Mouse (Mus musculus) lung, postnatal 0 days (tissue): ENCODE data around the gene Ubox5. TPM values are rescaled to one million over a fixed set of nuclear protein-coding genes. Genes with fewer than 3 reads are reported as not detected.

Experiments
- ATAC-seq: fragments of 200-750 bp; cut with Nextera tagmentation; 2 replicates; pipeline ENCODE4 v1.8.0; 2017; ENCODE audit warnings: moderate library complexity
- DNase-seq: peaks from one replicate; pipeline ENCODE4 v3.0.0-alpha.2; 2016; ENCODE audit warnings: low spot score
- H3K27ac ChIP-seq: fragments of 300-500 bp; sonication (generic); 2 replicates; pipeline ENCODE4 v1.5.1; 2014; ENCODE audit warnings: antibody characterized with exemption, mild to moderate bottlenecking, low read length, mixed read lengths
- H3K27me3 ChIP-seq: fragments of 300-500 bp; sonication (generic); replicated peaks from 2 replicates; pipeline ENCODE4 v1.6.1; 2014; ENCODE audit warnings: low read length, mixed read lengths; ENCODE audit not compliant: insufficient read depth
- H3K36me3 ChIP-seq: fragments of 300-500 bp; sonication (generic); 2 replicates; pipeline ENCODE4 v1.6.1; 2014; ENCODE audit warnings: low read length, mixed read lengths; ENCODE audit not compliant: insufficient read depth
- H3K4me1 ChIP-seq: fragments of 300-500 bp; sonication (generic); 2 replicates; pipeline ENCODE4 v1.6.1; 2014; ENCODE audit warnings: antibody characterized with exemption, low read depth, low read length, mixed read lengths; ENCODE audit not compliant: insufficient read depth
- H3K4me2 ChIP-seq: fragments of 300-500 bp; sonication (generic); replicated peaks from 2 replicates; pipeline ENCODE4 v1.6.1; 2014; ENCODE audit warnings: low read depth, mild to moderate bottlenecking, low read length, moderate library complexity, mixed read lengths
- H3K4me3 ChIP-seq: fragments of 300-500 bp; sonication (generic); 2 replicates; pipeline ENCODE4 v1.5.1; 2014; ENCODE audit warnings: low read depth, low read length
- H3K9ac ChIP-seq: fragments of 300-500 bp; sonication (generic); replicated peaks from 2 replicates; pipeline ENCODE4 v1.6.1; 2014; ENCODE audit warnings: low read depth, mild to moderate bottlenecking
- H3K9me3 ChIP-seq: fragments of 300-500 bp; sonication (generic); 2 replicates; pipeline ENCODE4 v1.6.1; 2016; ENCODE audit warnings: low read length, mixed read lengths
- CTCF ChIP-seq: IDR thresholded peaks from 2 replicates; pipeline ENCODE4 v1.5.1; 2016; ENCODE audit warnings: antibody characterized with exemption, mild to moderate bottlenecking
- EP300 ChIP-seq: IDR thresholded peaks from 2 replicates; pipeline ENCODE4 v1.6.1; 2016; ENCODE audit warnings: antibody characterized with exemption, mild to moderate bottlenecking, control low read depth
- WGBS: fragments of 180-500 bp; shearing (Covaris S2); extraction: QIAGEN DNeasy Blood & Tissue Kit; methylation state at CpG from one replicate; pipeline ENCODE4 v1.1.7; 2014; 5-methylcytosine and 5-hydroxymethylcytosine counted together
- polyA plus RNA-seq: library from polyadenylated mRNA; unstranded; fragments of >200 nt; fragmentation: Nextera tagmentation; extraction: Ambion mirVana; gene quantifications from 2 replicates; pipeline ENCODE4 v1.2.1, GENCODE M21; 2015

Ubox5 gene
- polyA plus RNA-seq, 1 experiment from 2014 or later: 4.4 TPM

DNA sequence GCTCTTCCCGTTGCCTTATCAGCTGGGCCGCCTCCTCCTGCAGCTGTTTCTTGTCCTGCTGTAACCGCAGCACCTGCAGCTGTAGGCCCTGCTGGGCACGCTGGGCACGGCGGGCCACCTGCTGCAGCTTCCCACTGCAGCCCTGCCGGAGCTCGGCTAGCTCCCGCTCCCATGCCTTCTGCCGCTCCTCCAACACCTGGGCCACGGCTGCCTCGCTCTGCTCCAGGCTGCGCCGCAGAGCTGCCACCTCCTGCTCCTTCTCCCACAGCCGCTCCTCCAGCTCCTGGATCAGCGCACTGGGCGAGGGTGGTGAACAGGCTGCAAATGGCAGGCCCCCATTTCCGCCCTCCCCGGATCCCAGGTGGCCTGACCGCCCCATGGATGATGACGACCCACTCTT, 6.0 kb upstream of the Ubox5 start:
- Histone ChIP-seq H3K27ac (no peak overlapping the region), H3K27me3 (peaks cover 17% of the 10 kb centered on the region), H3K36me3 (no peaks in the 10 kb centered on the region), H3K4me1 (peaks cover 13% of the 10 kb centered on the region; the same call in 1 of the 2 replicates), H3K9me3 (no peaks in the 10 kb centered on the region), H3K4me2 (peak overlapping the region; percentile 72), H3K9ac (no peak overlapping the region), H3K4me3 (no peak overlapping the region; the same call in 1 of the 2 replicates)
- TF ChIP-seq EP300: no peak
- no peak for TF ChIP-seq CTCF
- DNase-seq (no peak), ATAC-seq (peak; percentile 26)
- 28% methylated on average over 21 of the region's 21 CpGs for WGBS

DNA sequence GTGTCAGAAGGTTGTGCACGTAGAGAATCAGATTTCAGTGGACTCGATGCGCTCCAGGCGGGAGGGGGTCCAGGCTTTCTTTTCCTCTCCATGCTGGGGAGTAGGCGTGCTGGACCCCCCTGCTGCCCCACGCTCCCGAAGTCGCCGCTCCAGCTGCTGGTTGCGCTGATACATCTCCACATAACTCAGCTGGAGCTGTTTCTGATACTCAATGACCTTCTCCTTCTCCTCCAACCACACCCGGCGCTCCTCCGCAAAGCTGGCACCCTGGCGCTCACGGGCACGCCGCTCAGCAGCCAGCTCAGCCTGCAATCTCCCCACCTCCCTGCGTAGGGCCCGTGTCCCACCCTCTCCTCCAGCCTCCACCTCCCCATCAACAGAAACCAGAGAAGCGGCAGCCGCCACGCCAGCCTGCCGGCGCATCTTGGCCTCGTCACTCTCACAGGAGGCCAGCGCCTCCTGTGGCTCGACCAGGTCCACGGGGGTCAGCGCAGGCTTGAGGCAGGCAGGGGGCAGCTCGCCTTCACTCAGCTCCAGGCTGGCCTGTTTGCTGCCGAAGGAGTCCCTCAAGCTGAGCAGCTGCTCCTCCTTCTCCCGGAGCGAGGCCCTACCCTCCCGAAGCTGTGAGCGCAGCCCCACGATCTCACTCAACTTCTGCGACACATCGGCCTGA, 5.0 kb upstream of the Ubox5 start:
- Histone ChIP-seq H3K36me3 (no peaks in the 10 kb centered on the region), H3K4me3 (peak overlapping the region; percentile 33), H3K9ac (peak overlapping the region; percentile 32; the same call in 1 of the 2 replicates), H3K4me2 (peak overlapping the region; percentile 72), H3K27me3 (peaks cover 17% of the 10 kb centered on the region), H3K27ac (no peak overlapping the region), H3K4me1 (peaks cover 13% of the 10 kb centered on the region), H3K9me3 (no peaks in the 10 kb centered on the region)
- 5% methylated on average over 34 of the region's 38 CpGs for WGBS
- peak; percentile 55 for DNase-seq
- peak; percentile 66 for TF ChIP-seq CTCF
- no peak for TF ChIP-seq EP300
- peak; percentile 69 for ATAC-seq

DNA sequence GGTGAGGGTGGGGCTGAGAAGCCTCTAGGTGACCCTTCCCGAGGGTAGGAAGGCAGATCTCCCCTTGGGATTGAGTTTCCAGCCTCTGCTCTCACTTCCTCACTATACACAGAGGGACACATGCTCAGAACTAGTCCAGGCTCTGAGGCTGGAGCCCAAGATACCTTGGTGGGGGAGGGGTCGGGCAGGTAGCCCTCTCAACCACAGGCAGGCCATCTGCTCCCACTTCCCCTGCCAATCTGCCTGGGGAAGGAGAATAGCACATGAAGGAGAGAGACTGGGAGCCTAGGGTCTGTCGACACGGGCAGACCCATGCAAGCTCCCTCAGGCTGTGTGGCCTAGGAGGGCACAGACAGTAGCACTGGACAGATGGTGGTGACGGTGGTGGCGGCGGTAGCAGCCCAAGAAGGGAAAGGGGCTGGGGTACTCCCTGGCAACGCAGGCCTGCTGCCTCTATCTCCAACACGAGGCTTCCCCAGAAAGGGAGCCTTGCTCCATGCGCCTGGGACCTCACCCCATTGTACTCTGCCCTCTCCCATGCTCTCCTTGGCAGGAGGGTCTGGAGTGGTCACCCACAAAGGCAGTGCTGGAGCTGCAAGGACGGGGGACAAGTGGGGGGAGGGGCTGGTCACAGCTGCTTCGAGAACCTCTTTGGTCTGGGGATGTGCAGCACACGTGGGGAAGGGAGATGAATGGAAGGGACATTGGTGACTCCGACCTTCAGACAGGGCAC, 4.3 kb upstream of the Ubox5 start:
- Histone ChIP-seq H3K27ac (no peak overlapping the region), H3K27me3 (peaks cover 17% of the 10 kb centered on the region), H3K4me3 (peak overlapping the region; percentile 33), H3K36me3 (no peaks in the 10 kb centered on the region), H3K4me2 (peak overlapping the region; percentile 72), H3K9ac (no peak overlapping the region), H3K4me1 (peaks cover 13% of the 10 kb centered on the region), H3K9me3 (no peaks in the 10 kb centered on the region)
- ATAC-seq (no peak), DNase-seq (no peak)
- 30% methylated on average over 14 of the region's 14 CpGs for WGBS
- TF ChIP-seq CTCF: no peak

DNA sequence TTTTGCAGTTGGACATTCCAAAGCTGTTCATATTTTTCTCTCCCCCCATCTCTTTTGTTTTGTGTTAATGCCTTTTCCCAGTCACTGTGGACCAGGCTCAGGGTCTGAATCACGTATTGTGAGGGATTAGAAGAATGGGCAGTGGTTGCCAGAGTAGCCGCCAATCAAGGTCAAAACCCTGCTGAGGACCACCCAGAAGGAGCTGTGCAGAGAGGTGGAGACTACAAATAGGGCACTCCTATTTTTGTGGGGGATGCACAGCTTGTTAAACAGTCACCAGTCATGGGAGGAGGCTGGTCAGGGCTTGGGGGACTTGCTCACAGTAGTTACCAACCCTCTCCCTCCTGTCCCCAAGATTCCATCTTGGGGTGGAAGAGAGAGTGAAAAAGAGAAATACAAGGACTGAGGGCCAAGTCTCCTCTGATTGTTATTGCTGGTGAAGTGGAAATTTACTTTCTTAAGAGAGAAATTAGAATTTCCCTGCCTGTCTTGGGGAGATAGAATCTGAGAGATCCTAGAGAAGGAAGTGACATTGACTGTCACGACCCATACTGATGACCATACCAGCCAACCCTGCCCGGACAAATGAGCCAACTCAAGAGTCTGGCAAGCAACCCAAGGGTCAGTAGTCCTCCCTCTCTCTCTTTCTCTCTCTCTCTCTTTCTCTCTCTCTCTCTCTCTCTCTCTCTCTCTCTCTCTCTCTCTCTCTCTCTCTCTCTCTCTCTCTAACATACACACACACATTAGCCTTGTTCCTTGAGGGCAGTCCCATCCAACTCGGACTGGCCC, 3.2 kb upstream of the Ubox5 start:
- Histone ChIP-seq H3K27ac (no peak overlapping the region), H3K9me3 (no peaks in the 10 kb centered on the region), H3K27me3 (peaks cover 17% of the 10 kb centered on the region), H3K4me1 (peaks cover 13% of the 10 kb centered on the region), H3K9ac (no peak overlapping the region), H3K4me2 (no peak overlapping the region), H3K4me3 (no peak overlapping the region), H3K36me3 (no peaks in the 10 kb centered on the region)
- TF ChIP-seq CTCF: no peak
- TF ChIP-seq EP300: no peak
- 51% methylated on average over 5 of the region's 5 CpGs for WGBS
- DNase-seq (no peak), ATAC-seq (no peak)

DNA sequence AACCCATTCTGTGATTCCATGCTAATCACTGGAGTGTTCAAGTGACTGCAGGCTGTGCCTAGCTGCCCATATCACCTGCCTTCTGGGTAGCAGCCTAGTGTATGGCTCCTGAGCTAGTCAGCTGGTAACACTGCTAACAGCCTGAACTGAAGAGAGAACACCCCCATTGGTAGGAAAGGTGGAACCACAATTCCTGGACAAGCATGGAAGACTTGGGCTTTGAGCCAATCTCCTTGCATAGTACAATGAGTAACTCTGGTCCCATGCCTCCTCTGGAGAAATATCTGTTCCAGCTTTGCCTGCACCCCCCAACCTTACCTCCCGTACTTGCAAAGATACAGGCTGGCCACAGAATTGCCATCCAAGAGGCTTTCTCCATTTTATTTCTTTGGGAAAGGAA, 2.6 kb upstream of the Ubox5 start:
- ATAC-seq: no peak
- H3K27me3 ChIP-seq: peaks cover 17% of the 10 kb centered on the region
- no peak overlapping the region for H3K27ac ChIP-seq

More for the DNA sequence above, 2.6 kb upstream of the Ubox5 start:
- Histone ChIP-seq H3K36me3 (no peaks in the 10 kb centered on the region), H3K4me1 (peaks cover 13% of the 10 kb centered on the region), H3K9ac (no peak overlapping the region), H3K4me2 (no peak overlapping the region), H3K9me3 (no peaks in the 10 kb centered on the region), H3K4me3 (no peak overlapping the region)
- 96% methylated on average over 1 of the region's 1 CpGs for WGBS
- no peak for DNase-seq
- TF ChIP-seq EP300 (no peak), CTCF (no peak)
